Mouse (Mus musculus): ENCODE measurements around the gene Nck2. TPM values are rescaled to one million over a fixed set of nuclear protein-coding genes. Genes with fewer than 3 reads are reported as not detected.
"Not testable (repeated sequence)": the region's sequence is repeated elsewhere in the genome, so short reads cannot be mapped to it uniquely, and the experiment has no call there.

Nck2 gene
- total RNA-seq, 2 experiments from 2014 or later: 17.3 to 17.9 TPM

- no peak for DNase-seq
Measured at GRCm38 (mm10) chr1:43535519-43536000, 91.2 kb downstream of the Nck2 start.

- no peak for DNase-seq
Measured at GRCm38 (mm10) chr1:43536266-43536665, 91.9 kb downstream of the Nck2 start.

DNA sequence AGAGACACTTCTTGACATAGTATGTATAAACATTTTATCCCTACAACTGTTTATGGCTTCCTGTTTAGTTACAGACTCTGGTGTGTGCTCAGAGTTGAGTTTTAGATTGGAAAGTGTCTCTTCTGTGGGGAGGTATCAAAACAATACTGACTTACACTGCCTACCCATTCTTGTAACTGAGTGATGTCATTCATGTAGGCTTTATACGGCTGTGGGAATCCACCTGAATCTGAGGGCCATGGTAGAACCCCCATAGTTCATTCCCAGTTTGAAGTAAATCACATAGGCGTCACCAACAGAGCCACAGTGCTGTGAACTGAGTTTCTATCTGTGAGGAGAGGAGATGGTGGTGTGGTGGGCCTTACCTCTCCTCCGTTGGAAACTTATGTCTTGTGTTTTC is 92.6 kb downstream of the Nck2 start:
- no peak for DNase-seq

DNA sequence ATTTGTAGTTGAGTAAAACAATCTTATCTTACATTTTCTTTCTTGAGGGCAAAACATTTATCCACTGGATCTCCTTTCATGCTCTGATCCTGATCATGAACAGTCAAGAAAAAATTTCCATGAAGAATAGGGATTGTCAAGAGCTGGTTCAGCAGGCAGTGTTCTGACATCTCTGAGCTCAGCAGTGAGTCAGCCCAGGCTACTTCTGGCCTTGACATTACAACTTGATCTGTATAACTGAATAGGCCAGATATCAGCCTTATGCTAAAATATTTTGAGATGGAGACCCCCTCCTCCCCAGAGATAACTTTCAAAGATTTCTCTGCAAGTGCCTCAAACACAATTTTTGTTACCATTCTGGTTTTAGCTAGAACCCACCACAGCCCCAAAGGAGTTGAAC is 93.1 kb downstream of the Nck2 start:
- no peak for DNase-seq

DNA sequence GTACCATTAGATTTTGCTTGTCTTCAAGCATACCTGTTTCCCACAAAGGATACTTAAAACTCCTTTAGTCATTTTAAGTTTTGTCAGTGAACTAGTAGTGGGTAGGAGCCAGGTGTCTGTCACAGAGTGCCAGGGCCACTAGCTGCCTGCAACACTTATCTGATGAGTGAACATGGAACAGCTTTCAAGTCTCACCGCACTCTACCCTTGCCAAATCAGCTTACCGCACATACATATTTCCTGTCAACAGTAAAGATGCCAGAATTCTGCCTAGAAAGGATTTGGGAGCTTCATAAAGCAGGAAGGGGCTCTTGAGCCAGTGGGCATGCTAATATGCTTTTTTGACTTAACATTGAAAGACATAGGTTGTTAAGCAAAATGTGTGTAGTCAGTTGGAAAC is 94.3 kb downstream of the Nck2 start:
- DNase-seq: no peak

- no peak for DNase-seq
Measured at GRCm38 (mm10) chr1:43539689-43540380, 95.5 kb downstream of the Nck2 start.

DNA sequence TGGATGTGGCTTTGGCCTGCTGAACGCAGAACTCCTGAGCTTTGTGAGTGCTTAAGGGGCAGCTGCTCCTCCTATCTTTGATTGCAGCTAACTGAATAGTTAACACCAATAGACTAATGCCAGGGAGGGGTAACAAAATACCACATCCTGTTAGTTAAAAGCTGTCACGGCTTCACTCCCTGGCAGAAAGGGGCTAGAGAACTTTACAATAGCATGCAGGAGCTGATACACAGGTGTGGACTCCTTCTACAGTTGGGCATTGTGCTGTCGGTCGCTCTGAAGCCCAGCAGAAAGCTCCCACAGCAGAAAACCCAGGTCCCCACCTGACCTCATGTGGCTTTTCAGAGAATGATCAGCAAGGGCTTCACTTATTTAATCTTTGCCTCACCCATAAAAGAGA is 98.0 kb downstream of the Nck2 start:
- DNase-seq: no peak

GRCm38 (mm10) chr1:43547644-43548043 is 103.3 kb downstream of the Nck2 start:
- DNase-seq: no peak

DNA sequence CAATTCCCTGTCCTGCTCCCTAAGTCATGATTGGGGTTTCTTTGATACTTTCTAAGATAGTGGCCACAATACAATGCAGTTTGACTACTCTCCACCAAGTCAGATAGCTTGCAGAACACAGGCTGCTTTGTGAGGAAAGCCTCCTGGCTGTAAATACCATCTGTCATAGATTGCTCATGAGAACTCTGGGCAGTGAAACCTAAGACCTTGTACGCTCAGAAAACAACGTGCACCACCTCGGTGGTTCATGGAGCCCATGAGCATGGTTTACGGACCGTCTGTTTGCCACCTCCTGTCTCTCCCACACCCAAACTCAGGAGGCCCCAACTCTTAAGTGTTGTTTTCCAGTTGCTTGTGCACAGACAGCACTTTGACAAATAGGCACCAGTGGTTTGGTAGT is 104.4 kb downstream of the Nck2 start:
- no peak for DNase-seq

GRCm38 (mm10) chr1:43550525-43550924 is 106.1 kb downstream of the Nck2 start:
- no peak for DNase-seq

GRCm38 (mm10) chr1:43553989-43554679 is 109.8 kb downstream of the Nck2 start:
- not testable (repeated sequence) for DNase-seq

DNA sequence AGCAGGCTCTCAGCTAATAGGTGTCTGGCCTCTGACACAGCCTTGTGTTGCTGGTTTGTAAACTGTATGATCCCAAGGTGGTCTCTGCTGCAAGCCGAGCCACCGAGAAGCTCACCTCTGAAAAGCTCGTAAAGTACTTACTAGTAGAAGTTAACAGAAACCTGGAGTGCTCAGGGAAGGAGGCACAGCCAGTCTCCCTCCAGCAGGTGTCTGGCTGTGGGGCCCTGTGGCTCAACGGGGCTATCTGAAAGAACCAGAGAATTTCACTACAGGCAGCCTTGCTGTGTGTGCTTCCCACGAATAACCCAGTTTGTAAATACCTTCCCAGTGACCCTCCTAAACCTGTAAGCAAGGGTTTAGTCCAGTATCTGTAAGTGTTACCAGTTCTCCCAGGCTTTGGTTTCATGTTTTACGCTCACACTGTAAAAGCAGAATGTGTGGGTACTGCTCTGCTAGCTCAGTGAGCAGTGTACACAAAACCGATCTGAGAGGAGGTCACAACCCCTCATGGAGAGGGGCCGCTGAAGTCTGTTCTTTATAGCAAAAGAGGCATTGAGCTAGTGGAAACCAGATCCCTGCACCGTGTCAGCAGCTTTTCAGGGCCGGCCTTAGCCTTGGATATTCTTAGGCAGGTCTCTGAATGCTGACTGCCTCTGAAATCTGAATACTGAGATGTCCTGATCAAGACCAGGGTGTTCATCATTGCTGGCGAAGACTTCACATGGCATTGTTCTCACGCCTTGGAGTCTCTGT is 111.0 kb downstream of the Nck2 start:
- DNase-seq: no peak

- DNase-seq: no peak
Measured at GRCm38 (mm10) chr1:43558329-43558728, 114.0 kb downstream of the Nck2 start.

GRCm38 (mm10) chr1:43559043-43559692 is 114.8 kb downstream of the Nck2 start:
- no peak for DNase-seq

- no peak for DNase-seq
Measured at GRCm38 (mm10) chr1:43561085-43561484, 116.7 kb downstream of the Nck2 start.

DNA sequence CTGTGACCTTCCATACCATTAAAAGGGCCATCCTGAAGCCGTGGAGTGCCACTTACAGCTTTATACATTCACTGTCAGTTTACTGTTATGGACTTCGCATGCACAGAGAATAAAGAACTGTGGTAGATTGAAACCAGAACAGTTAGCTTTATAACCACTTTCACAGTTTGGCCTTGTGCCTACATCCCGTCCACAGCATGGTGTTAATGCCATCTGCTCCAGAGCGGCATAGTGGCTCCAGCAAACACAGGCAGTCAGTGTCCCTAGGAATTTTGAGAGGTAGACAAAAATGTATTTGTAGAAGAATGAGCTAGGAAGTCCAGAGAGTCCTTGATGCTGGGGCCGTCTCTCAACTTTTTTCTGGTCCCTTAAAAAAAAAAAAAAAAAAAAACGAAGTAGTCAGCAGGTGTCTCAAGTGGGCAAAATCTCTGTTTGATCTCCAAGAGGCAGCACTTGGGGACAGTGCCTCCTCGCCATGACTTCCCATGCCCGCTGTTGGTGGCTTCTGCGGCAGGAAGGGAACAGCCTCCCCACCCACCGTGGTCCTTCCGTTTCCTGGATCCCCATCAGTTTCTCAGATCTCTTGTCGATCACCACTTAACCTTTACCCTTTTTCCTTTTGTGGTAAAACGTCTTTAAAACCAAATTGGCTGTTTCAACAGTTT is 117.8 kb downstream of the Nck2 start:
- DNase-seq: no peak

GRCm38 (mm10) chr1:43565260-43565659 is 120.9 kb downstream of the Nck2 start:
- no peak for DNase-seq

DNA sequence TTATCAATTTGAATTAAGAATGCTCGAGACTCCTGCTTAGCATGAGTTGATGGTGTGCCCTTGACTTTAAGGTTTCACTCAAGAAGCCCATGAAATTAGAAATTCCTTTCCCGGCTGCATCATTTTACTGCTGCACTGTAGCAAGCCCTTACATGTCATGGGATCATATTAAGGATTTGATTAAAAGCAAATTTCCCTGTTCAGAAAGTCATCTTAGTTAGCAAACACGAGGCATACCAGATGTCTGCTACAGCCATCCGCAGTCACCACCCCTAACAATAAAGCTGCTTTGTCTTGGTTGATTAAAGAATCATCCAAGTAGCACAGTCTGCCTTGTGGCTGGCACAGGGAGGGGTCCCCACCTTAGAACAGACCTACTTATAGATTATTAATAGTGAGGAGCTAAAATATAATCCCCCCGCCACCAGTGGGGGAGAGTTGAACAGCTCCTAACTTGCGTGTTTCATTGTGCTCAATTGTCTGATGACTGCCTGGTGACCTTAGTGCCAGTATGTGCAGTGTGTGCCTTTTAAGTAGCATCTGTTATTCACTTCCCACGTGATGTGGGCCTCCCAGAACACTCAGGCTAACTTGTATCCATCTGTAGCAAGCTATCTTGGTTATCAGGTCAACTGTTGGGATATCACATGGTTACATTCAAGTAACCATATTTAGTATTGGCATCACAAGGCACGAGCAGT is 122.4 kb downstream of the Nck2 start:
- no peak for DNase-seq

- DNase-seq: no peak
Measured at GRCm38 (mm10) chr1:43568824-43569223, 124.4 kb downstream of the Nck2 start.

DNA sequence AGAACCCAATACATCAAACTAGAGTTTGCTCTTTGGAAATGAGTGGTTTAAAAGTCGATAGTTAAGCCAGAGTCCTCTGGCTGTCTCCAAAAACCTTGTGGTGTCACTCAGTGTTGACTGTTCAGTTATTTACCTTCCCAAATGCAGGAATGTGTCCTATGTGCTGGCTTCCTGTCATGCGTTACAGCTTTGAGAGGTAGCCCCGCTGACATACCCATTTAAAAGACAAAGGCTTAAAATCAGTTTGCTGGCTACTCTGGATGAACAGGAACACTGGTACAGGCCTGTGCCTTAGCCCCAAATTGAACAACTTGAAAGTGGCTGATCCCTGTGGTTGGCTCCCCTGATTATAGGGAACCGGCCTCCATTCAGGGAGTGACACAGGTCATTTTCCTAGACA is 126.7 kb downstream of the Nck2 start:
- no peak for DNase-seq

GRCm38 (mm10) chr1:43574793-43575304 is 130.5 kb downstream of the Nck2 start:
- DNase-seq: no peak
